Mouse (Mus musculus) intestine, postnatal 0 days (tissue): ENCODE measurements at regions not wholly inside any gene's neighbourhood (a gene's known extent, or its start where the extent isn't known, plus 50 kb on each side); places are given as distances from the start of the nearest gene placed in this dataset.

ENCODE experiments used
- ATAC-seq: fragments of 200-750 bp; cut with Nextera tagmentation; 2 replicates; pipeline ENCODE4 v1.8.0; 2017; ENCODE audit warnings: mild to moderate bottlenecking, moderate TSS enrichment, moderate library complexity
- H3K27ac ChIP-seq: fragments of 300-500 bp; sonication (generic); 2 replicates; pipeline ENCODE4 v1.5.1; 2014; ENCODE audit warnings: mild to moderate bottlenecking, low read depth, low read length, moderate library complexity
- H3K27me3 ChIP-seq: fragments of 300-500 bp; sonication (generic); replicated peaks from 2 replicates; pipeline ENCODE4 v1.6.1; 2014; ENCODE audit warnings: low read length, mixed read lengths; ENCODE audit not compliant: control insufficient read depth, insufficient read depth
- H3K36me3 ChIP-seq: fragments of 300-500 bp; sonication (generic); 2 replicates; pipeline ENCODE4 v1.6.1; 2014; ENCODE audit warnings: mild to moderate bottlenecking, moderate library complexity; ENCODE audit not compliant: control insufficient read depth, insufficient read depth
- H3K4me1 ChIP-seq: fragments of 300-500 bp; sonication (generic); replicated peaks from 2 replicates; pipeline ENCODE4 v1.6.1; 2014; ENCODE audit warnings: antibody characterized with exemption, low read length, mixed read lengths; ENCODE audit not compliant: control insufficient read depth, insufficient read depth
- H3K4me2 ChIP-seq: fragments of 300-500 bp; sonication (generic); replicated peaks from 2 replicates; pipeline ENCODE4 v1.6.1; 2014; ENCODE audit warnings: low read depth, mild to moderate bottlenecking, moderate library complexity
- H3K4me3 ChIP-seq: fragments of 300-500 bp; sonication (generic); 2 replicates; pipeline ENCODE4 v1.5.1; 2014; ENCODE audit warnings: low read depth, low read length
- H3K9ac ChIP-seq: fragments of 300-500 bp; sonication (generic); 2 replicates; pipeline ENCODE4 v1.6.1; 2014; ENCODE audit warnings: mild to moderate bottlenecking, low read depth, low read length
- H3K9me3 ChIP-seq: fragments of 300-500 bp; sonication (generic); 2 replicates; pipeline ENCODE4 v1.6.1; 2016; ENCODE audit warnings: mixed run types; ENCODE audit not compliant: control insufficient read depth
- CTCF ChIP-seq: sonication (generic); IDR thresholded peaks from 2 replicates; pipeline ENCODE4 v1.5.1; 2016; ENCODE audit warnings: low read depth, mild to moderate bottlenecking, control low read depth, antibody characterized with exemption, moderate library complexity
- WGBS: fragments of 180-500 bp; shearing (Covaris S2); extraction: QIAGEN DNeasy Blood & Tissue Kit; methylation state at CpG from one replicate; pipeline ENCODE4 v1.1.7; 2014; 5-methylcytosine and 5-hydroxymethylcytosine counted together

- Histone ChIP-seq H3K27me3 (no peaks in the 10 kb centered on the region), H3K9me3 (no peaks in the 10 kb centered on the region), H3K27ac (no peak overlapping the region), H3K4me1 (no peaks in the 10 kb centered on the region), H3K4me2 (no peak overlapping the region), H3K4me3 (no peak overlapping the region), H3K36me3 (no peaks in the 10 kb centered on the region), H3K9ac (no peak overlapping the region)
- no peak for TF ChIP-seq CTCF
- ATAC-seq, result no peak
- 83% methylated on average over 10 of the region's 10 CpGs for WGBS
Measured at GRCm38 (mm10) chr1:12615733-12616481, 1202.0 kb downstream of the A830018L16Rik start.

GRCm38 (mm10) chr1:12619981-12620380 lies 1206.1 kb downstream of the A830018L16Rik start:
- no peak overlapping the region for H3K27ac ChIP-seq
- no peak for ATAC-seq
- no peaks in the 10 kb centered on the region for H3K27me3 ChIP-seq
- no peaks in the 10 kb centered on the region for H3K36me3 ChIP-seq
- no peak for TF ChIP-seq CTCF
- no peak overlapping the region for H3K4me3 ChIP-seq
- no peaks in the 10 kb centered on the region for H3K9me3 ChIP-seq
- no peaks in the 10 kb centered on the region for H3K4me1 ChIP-seq
- 62% methylated on average over 2 of the region's 2 CpGs for WGBS
- H3K4me2 ChIP-seq, result no peak overlapping the region
- H3K9ac ChIP-seq, result no peak overlapping the region

GRCm38 (mm10) chr1:12620825-12621224 lies 1206.9 kb downstream of the A830018L16Rik start:
- Histone ChIP-seq H3K27me3 (no peaks in the 10 kb centered on the region), H3K4me3 (no peak overlapping the region), H3K9ac (no peak overlapping the region), H3K4me2 (no peak overlapping the region), H3K27ac (no peak overlapping the region), H3K36me3 (no peaks in the 10 kb centered on the region), H3K9me3 (no peaks in the 10 kb centered on the region), H3K4me1 (no peaks in the 10 kb centered on the region)
- WGBS, result 85% methylated on average over 6 of the region's 6 CpGs
- TF ChIP-seq CTCF, result no peak
- ATAC-seq, result no peak

GRCm38 (mm10) chr1:12623158-12623557 lies 1209.3 kb downstream of the A830018L16Rik start:
- no peak for ATAC-seq
- Histone ChIP-seq H3K9me3 (no peaks in the 10 kb centered on the region), H3K4me1 (no peaks in the 10 kb centered on the region), H3K9ac (no peak overlapping the region), H3K36me3 (no peaks in the 10 kb centered on the region), H3K27ac (no peak overlapping the region), H3K4me3 (no peak overlapping the region), H3K27me3 (no peaks in the 10 kb centered on the region), H3K4me2 (no peak overlapping the region)
- 86% methylated on average over 4 of the region's 4 CpGs for WGBS
- TF ChIP-seq CTCF, result no peak

GRCm38 (mm10) chr1:12633049-12633448 lies 1219.1 kb downstream of the A830018L16Rik start:
- Histone ChIP-seq H3K9me3 (no peaks in the 10 kb centered on the region), H3K27me3 (no peaks in the 10 kb centered on the region), H3K4me1 (no peaks in the 10 kb centered on the region), H3K36me3 (no peaks in the 10 kb centered on the region), H3K9ac (no peak overlapping the region), H3K4me3 (no peak overlapping the region), H3K4me2 (no peak overlapping the region), H3K27ac (no peak overlapping the region)
- WGBS, result 82% methylated on average over 3 of the region's 3 CpGs
- no peak for ATAC-seq
- no peak for TF ChIP-seq CTCF

GRCm38 (mm10) chr1:12636326-12637147 lies 1222.6 kb downstream of the A830018L16Rik start:
- H3K9ac ChIP-seq, result no peak overlapping the region
- 68% methylated on average over 9 of the region's 9 CpGs for WGBS
- no peak overlapping the region for H3K4me2 ChIP-seq
- no peaks in the 10 kb centered on the region for H3K36me3 ChIP-seq
- TF ChIP-seq CTCF, result no peak
- no peak for ATAC-seq
- no peaks in the 10 kb centered on the region for H3K4me1 ChIP-seq
- no peak overlapping the region for H3K27ac ChIP-seq
- no peak overlapping the region for H3K4me3 ChIP-seq
- H3K27me3 ChIP-seq, result no peaks in the 10 kb centered on the region
- no peaks in the 10 kb centered on the region for H3K9me3 ChIP-seq
